Mouse (Mus musculus): Measurements from ENCODE around the gene Arhgap19. TPM values are rescaled to one million over a fixed set of nuclear protein-coding genes. Genes with fewer than 3 reads are reported as not detected.

Arhgap19 gene
- polyA plus RNA-seq, 1 experiment from 2014 or later = 25.6 TPM

GRCm38 (mm10) chr19:41743396-41743795 lies 58.5 kb downstream of the Arhgap19 start, which contains the start of gene Slit1:
Gene Slit1, minus strand, starts transcription at chr19:41743665.
- under 1% methylated on average over 44 of the region's 44 CpGs for WGBS (ENCODE audit: insufficient replicate concordance)
- Histone ChIP-seq H3K27me3 (ENCODE audit: control insufficient read depth, insufficient read depth, low read depth, low read length) (peaks cover 47% of the 10 kb centered on the region), H3K36me3 (ENCODE audit: control insufficient read depth, insufficient read depth) (no peaks in the 10 kb centered on the region), H3K4me3 (ENCODE audit: low read depth, low read length) (peak within 1 kb of the TSS; percentile 11; the same call in 1 of the 2 replicates), H3K4me2 (ENCODE audit: low read depth, low read length) (peak within 1 kb of the TSS; percentile 17), H3K4me1 (ENCODE audit: control insufficient read depth, low read depth, low read length) (peaks cover 9% of the 10 kb centered on the region), H3K9me3 (replicated peaks; ENCODE audit: control insufficient read depth, low read length) (no peaks in the 10 kb centered on the region), H3K9ac (ENCODE audit: low read depth, low read length) (no peak within 1 kb of the TSS), H3K27ac (ENCODE audit: low read length) (no peak within 1 kb of the TSS)
- no peak for ATAC-seq (ENCODE audit: low read depth)

- Histone ChIP-seq H3K9ac (ENCODE audit: low read depth, low read length) (no peak overlapping the region), H3K36me3 (ENCODE audit: control insufficient read depth, insufficient read depth) (no peaks in the 10 kb centered on the region), H3K9me3 (replicated peaks; ENCODE audit: control insufficient read depth, low read length) (no peaks in the 10 kb centered on the region), H3K27me3 (ENCODE audit: control insufficient read depth, insufficient read depth, low read depth, low read length) (peaks cover 43% of the 10 kb centered on the region), H3K27ac (ENCODE audit: low read length) (no peak overlapping the region), H3K4me3 (ENCODE audit: low read depth, low read length) (no peak overlapping the region), H3K4me2 (ENCODE audit: low read depth, low read length) (no peak overlapping the region), H3K4me1 (ENCODE audit: control insufficient read depth, low read depth, low read length) (peaks cover 19% of the 10 kb centered on the region)
- WGBS (ENCODE audit: insufficient replicate concordance) = 14% methylated on average over 4 of the region's 4 CpGs
- no peak for ATAC-seq (ENCODE audit: low read depth)
Measured at GRCm38 (mm10) chr19:41738896-41739295, 63.0 kb downstream of the Arhgap19 start.

- peak overlapping the region; percentile 70 for H3K4me2 ChIP-seq (ENCODE audit: low read depth, low read length)
- ATAC-seq (ENCODE audit: low read depth) = peak; percentile 73
- peak overlapping the region; percentile 22; the same call in 1 of the 2 replicates for H3K9ac ChIP-seq (ENCODE audit: low read depth, low read length)
- peaks cover 38% of the 10 kb centered on the region for H3K27me3 ChIP-seq (ENCODE audit: control insufficient read depth, insufficient read depth, low read depth, low read length)
- H3K36me3 ChIP-seq (ENCODE audit: control insufficient read depth, insufficient read depth) = no peaks in the 10 kb centered on the region
- H3K4me3 ChIP-seq (ENCODE audit: low read depth, low read length) = peak overlapping the region; percentile 50
- 11% methylated on average over 14 of the region's 14 CpGs for WGBS (ENCODE audit: insufficient replicate concordance)
- no peaks in the 10 kb centered on the region for H3K9me3 ChIP-seq (replicated peaks; ENCODE audit: control insufficient read depth, low read length)
- H3K4me1 ChIP-seq (ENCODE audit: control insufficient read depth, low read depth, low read length) = peaks cover 19% of the 10 kb centered on the region
- H3K27ac ChIP-seq (ENCODE audit: low read length) = no peak overlapping the region
Measured at GRCm38 (mm10) chr19:41738429-41738805, 63.4 kb downstream of the Arhgap19 start.

- H3K27me3 ChIP-seq (ENCODE audit: control insufficient read depth, insufficient read depth, low read depth, low read length) = peaks cover 33% of the 10 kb centered on the region
- ATAC-seq (ENCODE audit: low read depth) = peak; percentile 68
Measured at GRCm38 (mm10) chr19:41737657-41738428, 64.0 kb downstream of the Arhgap19 start.

GRCm38 (mm10) chr19:41734685-41735084 lies 67.2 kb downstream of the Arhgap19 start:
- peaks cover 15% of the 10 kb centered on the region for H3K27me3 ChIP-seq (ENCODE audit: control insufficient read depth, insufficient read depth, low read depth, low read length)
- no peak for ATAC-seq (ENCODE audit: low read depth)

More at GRCm38 (mm10) chr19:41737657-41738428, 64.0 kb downstream of the Arhgap19 start:
- H3K4me3 ChIP-seq (ENCODE audit: low read depth, low read length) = peak overlapping the region; percentile 50
- H3K9me3 ChIP-seq (replicated peaks; ENCODE audit: control insufficient read depth, low read length) = no peaks in the 10 kb centered on the region
- WGBS (ENCODE audit: insufficient replicate concordance) = 8% methylated on average over 18 of the region's 18 CpGs
- peak overlapping the region; percentile 70 for H3K4me2 ChIP-seq (ENCODE audit: low read depth, low read length)
- peak overlapping the region; percentile 22; the same call in 1 of the 2 replicates for H3K27ac ChIP-seq (ENCODE audit: low read length)
- no peaks in the 10 kb centered on the region for H3K36me3 ChIP-seq (ENCODE audit: control insufficient read depth, insufficient read depth)
- H3K9ac ChIP-seq (ENCODE audit: low read depth, low read length) = peak overlapping the region; percentile 22; the same call in 1 of the 2 replicates
- peaks cover 19% of the 10 kb centered on the region for H3K4me1 ChIP-seq (ENCODE audit: control insufficient read depth, low read depth, low read length)

GRCm38 (mm10) chr19:41725491-41725890 lies 76.4 kb downstream of the Arhgap19 start:
- no peak for ATAC-seq (ENCODE audit: low read depth)
- H3K4me1 ChIP-seq (ENCODE audit: control insufficient read depth, low read depth, low read length) = no peaks in the 10 kb centered on the region
- no peak overlapping the region for H3K9ac ChIP-seq (ENCODE audit: low read depth, low read length)
- H3K9me3 ChIP-seq (replicated peaks; ENCODE audit: control insufficient read depth, low read length) = no peaks in the 10 kb centered on the region
- H3K27me3 ChIP-seq (ENCODE audit: control insufficient read depth, insufficient read depth, low read depth, low read length) = no peaks in the 10 kb centered on the region
- no peak overlapping the region for H3K27ac ChIP-seq (ENCODE audit: low read length)
- 44% methylated on average over 2 of the region's 2 CpGs for WGBS (ENCODE audit: insufficient replicate concordance)
- no peak overlapping the region for H3K4me3 ChIP-seq (ENCODE audit: low read depth, low read length)
- H3K4me2 ChIP-seq (ENCODE audit: low read depth, low read length) = no peak overlapping the region
- H3K36me3 ChIP-seq (ENCODE audit: control insufficient read depth, insufficient read depth) = no peaks in the 10 kb centered on the region

More at GRCm38 (mm10) chr19:41734685-41735084, 67.2 kb downstream of the Arhgap19 start:
- Histone ChIP-seq H3K4me3 (ENCODE audit: low read depth, low read length) (no peak overlapping the region), H3K27ac (ENCODE audit: low read length) (no peak overlapping the region), H3K9me3 (replicated peaks; ENCODE audit: control insufficient read depth, low read length) (no peaks in the 10 kb centered on the region), H3K4me2 (ENCODE audit: low read depth, low read length) (no peak overlapping the region), H3K9ac (ENCODE audit: low read depth, low read length) (no peak overlapping the region), H3K4me1 (ENCODE audit: control insufficient read depth, low read depth, low read length) (peaks cover 19% of the 10 kb centered on the region), H3K36me3 (ENCODE audit: control insufficient read depth, insufficient read depth) (no peaks in the 10 kb centered on the region)
- WGBS (ENCODE audit: insufficient replicate concordance) = 29% methylated on average over 10 of the region's 10 CpGs

GRCm38 (mm10) chr19:41724831-41725470 lies 76.9 kb downstream of the Arhgap19 start:
- ATAC-seq (ENCODE audit: low read depth) = no peak
- no peaks in the 10 kb centered on the region for H3K36me3 ChIP-seq (ENCODE audit: control insufficient read depth, insufficient read depth)
- H3K27me3 ChIP-seq (ENCODE audit: control insufficient read depth, insufficient read depth, low read depth, low read length) = no peaks in the 10 kb centered on the region
- no peak overlapping the region for H3K4me2 ChIP-seq (ENCODE audit: low read depth, low read length)
- no peak overlapping the region for H3K4me3 ChIP-seq (ENCODE audit: low read depth, low read length)
- no peak overlapping the region for H3K27ac ChIP-seq (ENCODE audit: low read length)
- H3K9me3 ChIP-seq (replicated peaks; ENCODE audit: control insufficient read depth, low read length) = no peaks in the 10 kb centered on the region
- WGBS (ENCODE audit: insufficient replicate concordance) = 35% methylated on average over 9 of the region's 9 CpGs
- no peak overlapping the region for H3K9ac ChIP-seq (ENCODE audit: low read depth, low read length)
- no peaks in the 10 kb centered on the region for H3K4me1 ChIP-seq (ENCODE audit: control insufficient read depth, low read depth, low read length)

- Histone ChIP-seq H3K27me3 (ENCODE audit: control insufficient read depth, insufficient read depth, low read depth, low read length) (no peaks in the 10 kb centered on the region), H3K9me3 (replicated peaks; ENCODE audit: control insufficient read depth, low read length) (no peaks in the 10 kb centered on the region), H3K4me3 (ENCODE audit: low read depth, low read length) (no peak overlapping the region), H3K4me1 (ENCODE audit: control insufficient read depth, low read depth, low read length) (no peaks in the 10 kb centered on the region), H3K4me2 (ENCODE audit: low read depth, low read length) (no peak overlapping the region), H3K36me3 (ENCODE audit: control insufficient read depth, insufficient read depth) (no peaks in the 10 kb centered on the region), H3K27ac (ENCODE audit: low read length) (no peak overlapping the region), H3K9ac (ENCODE audit: low read depth, low read length) (no peak overlapping the region)
- WGBS (ENCODE audit: insufficient replicate concordance) = 19% methylated on average over 2 of the region's 2 CpGs
- ATAC-seq (ENCODE audit: low read depth) = no peak
Measured at GRCm38 (mm10) chr19:41723337-41723736, 78.5 kb downstream of the Arhgap19 start.

GRCm38 (mm10) chr19:41719436-41719835 lies 82.4 kb downstream of the Arhgap19 start:
- Histone ChIP-seq H3K27ac (ENCODE audit: low read length) (no peak overlapping the region), H3K9ac (ENCODE audit: low read depth, low read length) (no peak overlapping the region), H3K4me2 (ENCODE audit: low read depth, low read length) (no peak overlapping the region), H3K36me3 (ENCODE audit: control insufficient read depth, insufficient read depth) (no peaks in the 10 kb centered on the region), H3K9me3 (replicated peaks; ENCODE audit: control insufficient read depth, low read length) (no peaks in the 10 kb centered on the region), H3K27me3 (ENCODE audit: control insufficient read depth, insufficient read depth, low read depth, low read length) (no peaks in the 10 kb centered on the region), H3K4me3 (ENCODE audit: low read depth, low read length) (no peak overlapping the region), H3K4me1 (ENCODE audit: control insufficient read depth, low read depth, low read length) (no peaks in the 10 kb centered on the region)
- 57% methylated on average over 8 of the region's 8 CpGs for WGBS (ENCODE audit: insufficient replicate concordance)
- no peak for ATAC-seq (ENCODE audit: low read depth)
